Mouse (Mus musculus): ENCODE data around the gene Gm43064.
"Not testable (repeated sequence)": the region's sequence is repeated elsewhere in the genome, so short reads cannot be mapped to it uniquely, and the experiment has no call there.

Gene Gm43064

DNA sequence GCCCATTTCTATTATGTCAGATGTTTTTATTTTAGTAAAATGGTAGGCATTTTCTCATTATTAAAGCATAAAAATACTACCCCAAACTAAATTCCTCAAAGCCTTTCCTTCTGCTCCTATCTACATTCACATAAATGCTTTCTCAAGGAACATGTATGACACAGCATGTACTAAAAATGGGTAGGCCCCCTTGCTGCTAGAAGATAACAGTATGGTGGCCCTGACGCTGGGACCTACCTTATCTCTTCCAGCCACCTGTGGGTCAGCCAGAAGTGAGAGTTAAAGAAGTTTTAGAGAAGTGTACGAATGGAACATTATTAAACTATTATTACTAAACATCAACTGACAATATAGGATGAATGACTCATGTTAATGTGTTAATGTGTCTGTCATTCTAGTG is 9.9 kb upstream of the Gm43064 start:
- no peak for DNase-seq (ENCODE audit: low spot score)

DNA sequence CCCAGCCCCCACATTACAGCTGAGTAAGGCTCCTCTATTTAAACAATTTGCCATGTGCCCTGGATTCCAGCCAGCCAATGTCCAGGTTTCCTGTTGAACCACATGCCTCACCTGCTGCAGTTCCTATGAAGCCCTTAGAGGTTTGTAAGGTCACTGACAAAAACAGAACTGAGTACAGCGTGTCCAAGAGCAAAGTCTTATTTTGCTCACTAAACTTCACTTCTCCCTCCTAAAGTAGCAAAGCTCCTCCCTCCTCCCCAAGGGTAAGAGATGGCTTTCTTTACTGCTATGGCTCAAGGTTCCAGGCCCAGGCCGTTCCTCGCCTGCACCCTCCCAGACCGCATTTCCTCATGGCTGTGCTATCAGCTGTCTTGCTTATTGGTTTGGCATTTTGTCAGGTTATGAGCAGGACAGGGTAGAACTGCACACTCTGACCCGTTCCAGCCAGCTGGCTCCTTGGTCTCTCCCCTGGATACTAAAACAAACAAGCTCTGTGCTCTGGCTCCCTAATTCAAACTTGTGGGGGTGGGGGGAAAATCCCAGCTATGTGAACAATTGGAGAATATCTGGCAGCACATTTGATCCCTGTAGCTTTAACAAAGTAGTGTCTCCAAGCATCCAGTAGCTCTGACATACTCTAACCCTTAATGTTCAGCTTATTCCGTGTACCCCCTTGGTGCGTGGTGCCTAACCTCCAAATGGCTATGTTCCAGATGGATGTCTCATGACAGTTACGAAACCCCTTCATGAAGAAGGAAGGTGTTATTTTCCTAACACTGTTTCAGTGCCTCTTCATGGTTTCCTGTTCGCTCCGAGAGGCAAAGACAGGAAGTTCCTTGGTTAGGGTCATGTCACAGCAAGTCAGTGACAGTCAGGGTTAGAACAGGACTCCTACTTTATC is 7.5 kb upstream of the Gm43064 start:
- DNase-seq (ENCODE audit: low spot score): peak; percentile 99

DNA sequence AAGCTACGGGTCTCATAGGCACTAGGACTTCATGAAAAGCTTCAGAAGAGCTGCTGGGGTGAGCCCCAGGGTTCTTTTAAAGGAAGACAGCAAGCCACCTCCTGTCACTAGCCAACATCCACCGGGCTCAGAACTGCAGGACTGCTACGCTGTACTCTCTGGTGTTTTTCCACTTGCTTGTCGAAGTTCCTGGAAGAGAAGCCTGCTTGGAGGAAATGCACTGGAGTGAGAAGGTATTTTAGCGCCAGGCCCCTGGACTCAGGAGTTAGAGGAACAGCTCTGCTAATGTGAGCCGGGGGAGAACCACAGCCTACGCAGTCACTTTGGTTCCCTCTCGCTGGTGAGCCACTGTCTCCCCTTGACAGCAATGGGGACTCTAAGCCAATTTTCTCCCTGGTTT is 6.5 kb upstream of the Gm43064 start:
- DNase-seq (ENCODE audit: low spot score): no peak

DNA sequence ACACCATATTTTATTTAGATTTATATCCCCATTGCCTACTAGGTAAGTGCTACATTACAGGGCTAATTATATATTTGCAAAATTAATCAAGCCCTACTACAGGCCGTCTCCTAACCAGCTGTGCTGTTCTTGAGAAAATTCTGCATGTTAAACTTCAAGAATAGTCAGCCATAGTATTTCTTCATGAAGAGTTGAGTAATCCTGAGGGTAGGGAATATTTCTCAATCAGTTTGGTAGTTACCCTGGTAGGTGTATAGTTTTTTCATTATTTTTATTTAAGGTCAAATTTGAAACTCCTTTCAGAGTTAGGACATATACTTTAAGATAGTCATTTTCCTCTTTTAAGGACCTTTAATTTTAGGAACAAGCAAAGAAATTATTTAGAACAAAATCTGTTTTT is 3.7 kb upstream of the Gm43064 start:
- DNase-seq (ENCODE audit: low spot score): peak; percentile 44

- DNase-seq (ENCODE audit: low spot score): no peak
These were observed 402 bp downstream of the Gm43064 start for GRCm38 (mm10) chr3:103809799-103810150.

DNA sequence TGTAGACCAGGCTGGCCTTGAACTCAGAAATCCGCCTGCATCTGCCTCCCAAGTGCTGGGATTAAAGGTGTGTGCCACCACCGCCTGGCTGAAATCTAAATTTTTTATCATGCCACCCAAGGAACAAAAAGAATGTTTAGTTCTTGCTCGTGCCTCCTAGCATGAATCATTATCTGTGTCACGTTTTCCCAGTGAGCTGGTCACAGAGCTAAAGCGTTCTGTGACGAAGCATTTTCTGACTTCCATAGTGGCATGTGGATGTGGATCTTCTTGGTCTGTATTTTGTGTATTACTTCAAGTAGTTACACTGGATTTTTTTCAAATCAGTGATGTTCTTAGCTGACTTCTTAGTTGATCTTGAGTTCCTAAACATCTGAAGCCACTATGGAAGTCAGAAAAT is 1.6 kb downstream of the Gm43064 start:
- DNase-seq (ENCODE audit: low spot score): no peak

DNA sequence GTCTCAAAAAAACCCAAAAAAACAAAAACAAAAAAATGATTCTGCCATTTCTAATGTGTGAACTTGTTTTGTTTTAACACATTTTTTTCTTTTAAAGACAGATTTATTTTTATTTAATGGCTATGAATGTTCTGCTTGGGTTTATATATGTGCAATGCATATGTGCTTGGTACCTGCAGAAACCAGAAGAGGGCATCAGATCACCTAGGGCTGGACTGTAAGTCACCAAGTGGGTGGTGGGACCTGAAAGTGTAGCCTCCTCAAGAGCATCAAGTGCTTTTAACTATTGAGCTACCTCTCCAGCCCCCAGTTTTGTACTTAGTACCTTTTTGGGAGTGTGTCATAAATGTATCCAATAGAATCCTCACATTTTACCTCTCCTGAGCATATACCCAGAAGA is 18.2 kb downstream of the Gm43064 start:
- DNase-seq (ENCODE audit: low spot score): no peak

DNA sequence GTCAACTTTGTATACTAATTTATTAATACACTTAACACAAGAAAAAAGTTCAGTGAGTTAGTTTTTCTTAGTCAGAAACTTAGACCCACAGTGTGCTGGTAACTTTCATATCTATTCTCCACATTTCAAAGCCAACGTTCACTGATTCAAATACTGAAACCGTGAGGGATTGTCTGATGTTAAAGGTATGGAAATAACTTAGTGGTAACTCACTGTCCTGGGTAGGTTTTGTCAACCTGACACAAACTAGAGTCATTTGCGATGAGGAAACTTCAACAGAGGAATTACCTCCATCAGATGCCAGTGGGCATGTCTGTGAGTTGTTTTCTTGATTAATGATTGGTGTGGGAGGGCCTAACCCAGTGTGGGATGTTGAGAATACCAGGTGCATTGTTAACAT is 19.7 kb downstream of the Gm43064 start:
- DNase-seq (ENCODE audit: low spot score): no peak

GRCm38 (mm10) chr3:103830681-103831080 is 21.3 kb downstream of the Gm43064 start:
- not testable (repeated sequence) for DNase-seq (ENCODE audit: low spot score)

GRCm38 (mm10) chr3:103831146-103831545 is 21.8 kb downstream of the Gm43064 start:
- no peak for DNase-seq (ENCODE audit: low spot score)

- no peak for DNase-seq (ENCODE audit: low spot score)
These were observed 23.1 kb downstream of the Gm43064 start, which contains the start of gene Bcl2l15 for GRCm38 (mm10) chr3:103832426-103832825. TSS of gene Bcl2l15 (plus strand) at chr3:103832601.

DNA sequence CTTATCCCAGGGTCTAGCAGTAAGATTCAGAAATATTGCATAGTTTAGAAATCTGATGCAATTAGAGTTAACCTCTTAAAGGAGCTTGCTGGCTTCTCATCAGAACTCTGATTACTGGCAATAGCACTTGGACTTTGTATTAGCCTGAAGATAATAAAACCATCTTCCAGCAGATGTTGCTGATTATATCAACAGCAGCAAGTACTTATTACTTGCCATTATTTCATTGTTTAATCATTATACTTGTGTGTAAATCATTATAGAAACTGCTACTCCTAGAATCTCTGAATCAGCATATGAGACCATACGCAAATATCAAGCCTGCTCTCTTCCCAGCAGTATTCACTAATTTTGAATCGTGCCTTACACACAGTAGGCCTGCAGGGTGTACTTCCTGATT is 24.6 kb downstream of the Gm43064 start:
- no peak for DNase-seq (ENCODE audit: low spot score)

GRCm38 (mm10) chr3:103835272-103835950 is 26.0 kb downstream of the Gm43064 start:
- DNase-seq (ENCODE audit: low spot score): peak; percentile 26

DNA sequence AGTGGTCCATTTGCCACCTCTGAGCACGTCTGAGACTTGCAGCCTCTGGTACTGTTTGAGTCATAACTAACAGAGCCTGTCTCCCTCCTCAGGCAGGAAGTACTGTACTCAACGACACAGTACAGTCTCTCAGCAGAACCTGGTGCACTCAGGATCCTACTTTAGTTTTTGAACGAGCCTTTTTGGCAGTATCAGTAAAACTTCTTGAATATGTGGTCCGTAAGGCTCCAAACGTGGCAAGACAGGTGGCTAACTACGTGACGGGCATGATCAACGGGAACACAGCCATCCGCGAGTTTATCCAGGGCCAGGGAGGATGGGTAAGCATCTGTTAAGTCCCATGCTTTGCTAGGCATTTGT is 26.6 kb downstream of the Gm43064 start:
- no peak for DNase-seq (ENCODE audit: low spot score)

DNA sequence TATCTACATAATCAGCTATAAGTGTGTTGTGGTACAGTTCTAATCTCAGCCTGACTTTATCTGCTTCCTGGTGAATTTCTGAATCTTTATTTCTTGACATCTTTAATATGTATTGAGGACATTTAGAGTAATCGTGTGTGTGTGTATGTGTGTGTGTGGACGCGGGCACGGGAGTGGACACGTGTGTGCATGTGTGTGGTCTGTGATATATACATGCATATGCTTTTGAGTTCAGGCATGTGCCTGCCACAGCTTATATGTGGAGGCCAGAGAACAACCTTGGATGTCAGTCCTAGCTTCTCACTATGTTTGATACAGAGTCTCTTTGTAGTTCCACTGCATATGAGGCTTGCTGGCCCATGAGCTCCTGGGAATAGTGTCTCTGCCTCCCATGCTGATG is 27.1 kb downstream of the Gm43064 start:
- DNase-seq (ENCODE audit: low spot score): no peak

GRCm38 (mm10) chr3:103839711-103840110 is 30.3 kb downstream of the Gm43064 start:
- DNase-seq (ENCODE audit: low spot score): no peak

DNA sequence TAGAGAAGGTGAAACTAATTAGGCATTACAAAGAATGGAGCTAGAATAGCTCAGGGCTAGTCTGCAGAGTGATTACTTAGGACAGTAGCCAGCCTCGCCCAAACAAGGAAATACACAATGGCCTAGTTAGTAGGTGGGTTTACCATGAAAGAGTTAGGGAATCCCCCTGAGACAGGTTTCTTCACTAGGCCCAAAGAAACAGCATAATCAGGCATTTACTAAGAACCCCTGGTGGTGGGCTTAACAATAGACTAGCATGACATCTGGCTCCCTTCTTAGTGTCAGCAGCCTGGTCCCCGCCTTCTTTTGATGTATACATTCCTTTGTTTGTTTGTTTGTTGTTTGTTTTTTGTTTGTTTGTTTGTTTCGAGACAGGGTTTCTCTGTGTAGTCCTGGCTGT is 30.8 kb downstream of the Gm43064 start:
- DNase-seq (ENCODE audit: low spot score): not testable (repeated sequence)

GRCm38 (mm10) chr3:103840946-103841345 is 31.6 kb downstream of the Gm43064 start:
- not testable (repeated sequence) for DNase-seq (ENCODE audit: low spot score)

- no peak for DNase-seq (ENCODE audit: low spot score)
These were observed 41.4 kb downstream of the Gm43064 start for GRCm38 (mm10) chr3:103850644-103851363.

GRCm38 (mm10) chr3:103851481-103851880 is 42.1 kb downstream of the Gm43064 start:
- DNase-seq (ENCODE audit: low spot score): no peak

GRCm38 (mm10) chr3:103851882-103852281 is 42.5 kb downstream of the Gm43064 start:
- no peak for DNase-seq (ENCODE audit: low spot score)

DNA sequence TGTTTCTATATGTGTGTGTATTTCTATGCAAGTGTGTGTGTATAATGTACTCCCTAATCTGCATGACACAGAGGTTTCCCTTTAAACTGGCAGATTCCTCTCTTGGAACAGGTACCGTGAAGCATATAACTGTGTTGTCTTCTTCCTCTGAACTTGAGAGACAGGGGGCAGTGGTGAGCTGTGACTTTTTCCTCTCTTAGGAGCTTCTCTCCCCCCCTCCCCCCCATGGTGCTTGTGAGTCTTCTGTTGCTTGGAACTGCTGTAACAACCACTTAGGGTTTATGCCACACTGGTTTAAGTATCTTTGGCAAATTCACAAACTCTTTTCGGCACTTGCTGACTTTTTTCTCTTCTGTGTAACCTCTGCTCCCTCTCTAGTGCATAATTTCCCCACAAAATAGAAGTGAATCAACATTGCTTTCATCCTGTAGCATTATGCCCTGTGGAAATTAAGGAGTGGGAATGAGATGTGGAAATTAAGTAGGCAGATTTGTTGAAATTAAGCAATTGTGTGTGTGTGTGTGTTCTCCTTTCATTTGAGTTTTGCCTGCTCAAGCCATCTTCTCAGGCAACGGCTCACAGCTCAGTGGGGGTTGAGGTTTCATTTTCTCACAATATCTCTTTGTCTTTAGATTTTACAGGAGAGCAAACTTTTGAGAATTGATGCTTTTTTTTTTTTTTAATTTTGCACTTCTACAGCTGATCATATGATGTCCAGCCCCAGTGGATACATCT is 43.4 kb downstream of the Gm43064 start:
- DNase-seq (ENCODE audit: low spot score): peak; percentile 84

Measured in adipocyte (in vitro differentiated cells).